Mouse (Mus musculus) heart, embryonic 16.5 days (tissue): ENCODE data around the gene Slc27a3. TPM values are rescaled to one million over a fixed set of nuclear protein-coding genes. Genes with fewer than 3 reads are reported as not detected.
"Not testable (repeated sequence)": the region's sequence is repeated elsewhere in the genome, so short reads cannot be mapped to it uniquely, and the experiment has no call there.

Source experiments
- ATAC-seq: fragments of 200-750 bp; cut with Nextera tagmentation; replicated peaks from 2 replicates; pipeline ENCODE4 v1.8.0; 2017; ENCODE audit warnings: moderate number of reproducible peaks; ENCODE audit not compliant: insufficient read depth, low FRiP score; ENCODE audit errors: extremely low read depth
- H3K27ac ChIP-seq: fragments of 300-500 bp; sonication (generic); 2 replicates; pipeline ENCODE4 v1.5.1; 2014; ENCODE audit warnings: mild to moderate bottlenecking, low read length, control low read depth, moderate library complexity
- H3K27me3 ChIP-seq: fragments of 300-500 bp; sonication (generic); 2 replicates; pipeline ENCODE4 v1.6.1; 2014; ENCODE audit warnings: low read length, mixed read lengths; ENCODE audit not compliant: control insufficient read depth, insufficient read depth
- H3K36me3 ChIP-seq: fragments of 300-500 bp; sonication (generic); 2 replicates; pipeline ENCODE4 v1.6.1; 2014; ENCODE audit not compliant: control insufficient read depth, insufficient read depth
- H3K4me1 ChIP-seq: fragments of 300-500 bp; sonication (generic); 2 replicates; pipeline ENCODE4 v1.6.1; 2014; ENCODE audit warnings: low read length, mixed read lengths; ENCODE audit not compliant: control insufficient read depth, insufficient read depth
- H3K4me2 ChIP-seq: fragments of 300-500 bp; sonication (generic); 2 replicates; pipeline ENCODE4 v1.6.1; 2014; ENCODE audit warnings: low read depth, mild to moderate bottlenecking, control low read depth, low read length
- H3K4me3 ChIP-seq: fragments of 300-500 bp; sonication (generic); 2 replicates; pipeline ENCODE4 v1.5.1; 2014; ENCODE audit warnings: mild to moderate bottlenecking, control low read depth, low read length
- H3K9ac ChIP-seq: fragments of 300-500 bp; sonication (generic); 2 replicates; pipeline ENCODE4 v1.6.1; 2014; ENCODE audit warnings: low read length, control low read depth
- H3K9me3 ChIP-seq: fragments of 300-500 bp; sonication (generic); replicated peaks from 2 replicates; pipeline ENCODE4 v1.6.1; 2016; ENCODE audit warnings: low read length; ENCODE audit not compliant: control insufficient read depth
- WGBS: fragments of 180-500 bp; shearing (Covaris S2); extraction: QIAGEN DNeasy Blood & Tissue Kit; methylation state at CpG from one replicate; pipeline ENCODE4 v1.1.7; 2014; 5-methylcytosine and 5-hydroxymethylcytosine counted together
- polyA plus RNA-seq: library from polyadenylated mRNA; unstranded; fragments of >200 nt; fragmentation: Nextera tagmentation; extraction: Ambion mirVana; gene quantifications from 2 replicates; pipeline ENCODE4 v1.2.1, GENCODE M21; 2015

Slc27a3 gene
- polyA plus RNA-seq, 1 experiment from 2014 or later = 5.6 TPM

DNA sequence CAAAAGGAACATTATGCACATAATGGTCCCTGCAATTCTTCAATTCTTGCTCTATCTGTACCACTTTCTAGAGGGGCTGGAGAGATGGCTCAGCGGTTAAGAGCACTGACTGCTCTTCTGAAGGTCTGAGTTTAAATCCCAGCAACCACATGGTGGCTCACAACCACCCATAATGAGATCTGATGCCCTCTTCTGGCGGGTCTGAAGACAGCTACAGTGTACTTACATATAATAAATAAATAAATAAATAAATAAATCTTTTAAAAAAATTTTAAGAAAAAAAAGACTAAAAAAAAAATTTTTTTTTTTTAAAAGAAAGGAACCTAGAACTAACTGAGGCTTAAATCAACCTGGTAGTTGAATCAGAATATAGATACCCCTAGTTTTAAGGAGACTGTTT lies 46.9 kb downstream of the Slc27a3 start:
- peaks cover 32% of the 10 kb centered on the region for H3K36me3 ChIP-seq
- H3K4me1 ChIP-seq, H3K27ac ChIP-seq, ATAC-seq, H3K4me3 ChIP-seq, H3K9ac ChIP-seq, H3K4me2 ChIP-seq, H3K27me3 ChIP-seq, H3K9me3 ChIP-seq: not testable (repeated sequence)
- 66% methylated on average over 2 of the region's 2 CpGs for WGBS

- Histone ChIP-seq H3K27ac (no peak overlapping the region), H3K27me3 (no peaks in the 10 kb centered on the region), H3K4me3 (no peak overlapping the region), H3K9me3 (no peaks in the 10 kb centered on the region), H3K9ac (no peak overlapping the region), H3K36me3 (peaks cover 18% of the 10 kb centered on the region), H3K4me1 (peaks cover 9% of the 10 kb centered on the region; the same call in 1 of the 2 replicates), H3K4me2 (no peak overlapping the region)
- no peak for ATAC-seq
These were observed 49.6 kb downstream of the Slc27a3 start for GRCm38 (mm10) chr3:90340177-90340576.

GRCm38 (mm10) chr3:90338190-90338589 lies 51.5 kb downstream of the Slc27a3 start:
- no peak for ATAC-seq
- Histone ChIP-seq H3K4me3 (no peak overlapping the region), H3K9ac (no peak overlapping the region), H3K36me3 (peaks cover 14% of the 10 kb centered on the region), H3K4me2 (no peak overlapping the region), H3K27me3 (no peaks in the 10 kb centered on the region), H3K4me1 (peaks cover 9% of the 10 kb centered on the region; the same call in 1 of the 2 replicates), H3K9me3 (no peaks in the 10 kb centered on the region), H3K27ac (peak overlapping the region; percentile 34; the same call in 1 of the 2 replicates)
- WGBS = 63% methylated on average over 3 of the region's 3 CpGs

- ATAC-seq = no peak
These were observed 54.2 kb downstream of the Slc27a3 start for GRCm38 (mm10) chr3:90335517-90335916.

More at GRCm38 (mm10) chr3:90335517-90335916, 54.2 kb downstream of the Slc27a3 start:
- H3K9ac ChIP-seq = no peak overlapping the region
- H3K9me3 ChIP-seq = no peaks in the 10 kb centered on the region
- no peak overlapping the region for H3K4me2 ChIP-seq
- H3K27ac ChIP-seq = no peak overlapping the region
- no peak overlapping the region for H3K4me3 ChIP-seq
- no peaks in the 10 kb centered on the region for H3K36me3 ChIP-seq
- peaks cover 9% of the 10 kb centered on the region; the same call in 1 of the 2 replicates for H3K4me1 ChIP-seq
- no peaks in the 10 kb centered on the region for H3K27me3 ChIP-seq

Other genes starting within 250 kb of the Slc27a3 start
- 468 and 790 TPM in 2 replicates for gene Rps27, start 176.3 kb downstream of the Slc27a3 start, polyA plus RNA-seq
- 21.1 and 22.5 TPM in 2 replicates for gene Rab13, start 176.2 kb downstream of the Slc27a3 start, polyA plus RNA-seq
- gene Jtb, start 158.3 kb downstream of the Slc27a3 start, polyA plus RNA-seq = 84.2 and 89.6 TPM in 2 replicates
- gene Creb3l4, start 146.4 kb downstream of the Slc27a3 start, polyA plus RNA-seq = 2.2 and 3.1 TPM in 2 replicates
- 61.5 and 86.3 TPM in 2 replicates for gene Slc39a1, start 141.8 kb downstream of the Slc27a3 start, polyA plus RNA-seq
- 12.2 and 13.9 TPM in 2 replicates for gene Crtc2, start 135.8 kb downstream of the Slc27a3 start, polyA plus RNA-seq
- gene Dennd4b, start 124.8 kb downstream of the Slc27a3 start, polyA plus RNA-seq = 7.1 and 7.4 TPM in 2 replicates
- gene Gatad2b, start 96.8 kb downstream of the Slc27a3 start, polyA plus RNA-seq = 8.4 and 8.7 TPM in 2 replicates
- 18.4 and 19.8 TPM in 2 replicates for gene Ints3, start 43.7 kb upstream of the Slc27a3 start, polyA plus RNA-seq
- 11.3 and 13.0 TPM in 2 replicates for gene Npr1, start 75.9 kb upstream of the Slc27a3 start, polyA plus RNA-seq
- 103 and 104 TPM in 2 replicates for gene Ilf2, start 86.2 kb upstream of the Slc27a3 start, polyA plus RNA-seq
- 76.1 and 88.9 TPM in 2 replicates for gene Snapin, start 101.1 kb upstream of the Slc27a3 start, polyA plus RNA-seq
- 95.6 and 98.2 TPM in 2 replicates for gene Chtop, start 119.6 kb upstream of the Slc27a3 start, polyA plus RNA-seq
- gene S100a1, start 124.5 kb upstream of the Slc27a3 start, polyA plus RNA-seq = 348 and 352 TPM in 2 replicates
- 84.4 and 88.6 TPM in 2 replicates for gene S100a13, start 124.5 kb upstream of the Slc27a3 start, polyA plus RNA-seq
- gene S100a14, start 136.9 kb upstream of the Slc27a3 start, polyA plus RNA-seq = 5.7 and 7.3 TPM in 2 replicates
- gene S100a16, start 147.3 kb upstream of the Slc27a3 start, polyA plus RNA-seq = 96.5 and 110 TPM in 2 replicates
- gene S100a3, start 170.6 kb upstream of the Slc27a3 start, polyA plus RNA-seq = 1.4 and 3.8 TPM in 2 replicates
- gene S100a2, start 200.3 kb upstream of the Slc27a3 start, polyA plus RNA-seq = not detected in 2 replicates
- gene Gm42674, start 212.0 kb upstream of the Slc27a3 start, polyA plus RNA-seq = not detected in 2 replicates
- gene S100a4, start 213.8 kb upstream of the Slc27a3 start, polyA plus RNA-seq = 5.8 and 11.8 TPM in 2 replicates
- gene S100a5, start 218.6 kb upstream of the Slc27a3 start, polyA plus RNA-seq = not detected in 2 replicates
- 56.9 and 61.6 TPM in 2 replicates for gene S100a6, start 222.9 kb upstream of the Slc27a3 start, polyA plus RNA-seq